Mouse (Mus musculus) CH12.LX (cell line): ENCODE measurements around the gene Acsm3.

Source experiments
- BHLHE40 ChIP-seq: IDR thresholded peaks from 2 replicates; pipeline ENCODE4 v1.6.1; 2011; ENCODE audit warnings: mild to moderate bottlenecking, low read depth, low read length, improper control_type of control experiment
- CHD1 ChIP-seq: IDR thresholded peaks from 2 replicates; pipeline ENCODE4 v1.6.1; 2012; ENCODE audit warnings: low read depth, low read length, improper control_type of control experiment, inconsistent platforms
- CTCF ChIP-seq, 2 experiments: IDR thresholded peaks in 1 of 2; conservative IDR thresholded peaks in 1 of 2; 2 replicates each; pipeline ENCODE4 v1.5.1; 2011 to 2012; ENCODE audit warnings: low read depth in 2 of 2, low read length in 2 of 2, improper control_type of control experiment in 1 of 2, inconsistent platforms in 1 of 2, mild to moderate bottlenecking in 1 of 2, moderate library complexity in 1 of 2
- EP300 ChIP-seq: IDR thresholded peaks from 2 replicates; pipeline ENCODE4 v1.6.1; 2011; ENCODE audit warnings: low read length, improper control_type of control experiment
- JUND ChIP-seq: conservative IDR thresholded peaks from 2 replicates; pipeline ENCODE4 v1.6.1; 2011; ENCODE audit warnings: low read depth, low read length, improper control_type of control experiment
- MAZ ChIP-seq: IDR thresholded peaks from 2 replicates; pipeline ENCODE4 v1.6.1; 2012; ENCODE audit warnings: low read depth, mild to moderate bottlenecking, inconsistent platforms, low read length, improper control_type of control experiment, moderate library complexity
- POLR2A ChIP-seq: IDR thresholded peaks from 2 replicates; pipeline ENCODE4 v1.6.1; 2011; ENCODE audit warnings: low read depth, mild to moderate bottlenecking, improper control_type of control experiment, low read length
- SIN3A ChIP-seq: IDR thresholded peaks from 2 replicates; pipeline ENCODE4 v1.6.1; 2012; ENCODE audit warnings: low read length, improper control_type of control experiment, inconsistent platforms
- SMC3 ChIP-seq: IDR thresholded peaks from 2 replicates; pipeline ENCODE4 v1.6.1; 2011; ENCODE audit warnings: low read depth, low read length, improper control_type of control experiment
- TBP ChIP-seq: conservative IDR thresholded peaks from 2 replicates; pipeline ENCODE4 v1.6.1; 2011; ENCODE audit warnings: low read depth, low read length, improper control_type of control experiment
- ZC3H11A ChIP-seq: IDR thresholded peaks from 2 replicates; pipeline ENCODE4 v1.6.1; 2012; ENCODE audit warnings: low read depth, mild to moderate bottlenecking, inconsistent platforms, low read length, improper control_type of control experiment
- ZMIZ1 ChIP-seq: IDR thresholded peaks from 2 replicates; pipeline ENCODE4 v1.6.1; 2012; ENCODE audit warnings: low read depth, mild to moderate bottlenecking, inconsistent platforms, low read length, improper control_type of control experiment

DNA sequence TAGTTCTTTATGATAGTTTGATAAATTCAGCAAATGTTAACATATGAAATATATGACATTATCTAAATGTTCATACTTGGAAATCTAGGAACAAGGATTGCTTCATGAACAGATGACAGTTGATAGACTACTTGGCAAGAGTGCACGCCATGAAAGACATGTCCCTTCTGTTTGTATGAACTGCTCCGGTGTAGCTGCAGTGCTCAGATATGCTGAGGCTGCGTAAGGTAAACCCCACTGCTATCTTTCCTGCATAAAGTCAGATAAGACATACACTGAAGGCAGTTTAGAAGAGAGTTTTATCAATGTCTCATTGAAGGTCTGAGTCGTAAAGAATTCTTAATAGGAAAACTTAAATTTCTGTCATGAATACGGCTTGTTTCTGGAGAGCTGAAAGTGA, 24.2 kb downstream of the Acsm3 start:
- TF ChIP-seq CTCF (conservative IDR thresholded peaks at IDR 0.05 in 1 of 2, IDR thresholded peaks at IDR 0.05 in 1 of 2; ENCODE audit: low read depth in 2 of 2, low read length in 2 of 2) = no peak
- no peak for TF ChIP-seq CHD1
- TF ChIP-seq ZMIZ1 = no peak
- no peak for TF ChIP-seq POLR2A
- no peak for TF ChIP-seq SMC3
- no peak for TF ChIP-seq BHLHE40
- TF ChIP-seq MAZ = no peak
- TF ChIP-seq ZC3H11A = no peak
- no peak for TF ChIP-seq TBP
- TF ChIP-seq SIN3A = no peak
- no peak for TF ChIP-seq EP300
- no peak for TF ChIP-seq JUND
